Mouse (Mus musculus) hindbrain, embryonic 15.5 days (tissue): ENCODE data around the gene Smim17. TPM values are rescaled to one million over a fixed set of nuclear protein-coding genes. Genes with fewer than 3 reads are reported as not detected.

Source experiments
- ATAC-seq: fragments of 200-750 bp; cut with Nextera tagmentation; 2 replicates; pipeline ENCODE4 v1.8.0; 2017; ENCODE audit warnings: low read depth, moderate number of reproducible peaks, moderate TSS enrichment; ENCODE audit not compliant: low FRiP score
- H3K27ac ChIP-seq: fragments of 300-500 bp; sonication (generic); replicated peaks from 2 replicates; pipeline ENCODE4 v1.5.1; 2015; ENCODE audit warnings: mild to moderate bottlenecking, inconsistent platforms
- H3K27me3 ChIP-seq: fragments of 300-500 bp; sonication (generic); 2 replicates; pipeline ENCODE4 v1.6.1; 2015; ENCODE audit warnings: control low read depth, inconsistent platforms
- H3K36me3 ChIP-seq: fragments of 300-500 bp; sonication (generic); 2 replicates; pipeline ENCODE4 v1.6.1; 2015; ENCODE audit warnings: control low read depth, inconsistent platforms
- H3K4me1 ChIP-seq: fragments of 300-500 bp; sonication (generic); replicated peaks from 2 replicates; pipeline ENCODE4 v1.6.1; 2015; ENCODE audit warnings: control low read depth, inconsistent platforms
- H3K4me2 ChIP-seq: fragments of 300-500 bp; sonication (generic); 2 replicates; pipeline ENCODE4 v1.6.1; 2015; ENCODE audit warnings: moderate library complexity, mild to moderate bottlenecking, inconsistent platforms
- H3K4me3 ChIP-seq: fragments of 300-500 bp; sonication (generic); 2 replicates; pipeline ENCODE4 v1.5.1; 2015; ENCODE audit warnings: mild to moderate bottlenecking, inconsistent platforms
- H3K9ac ChIP-seq: fragments of 300-500 bp; sonication (generic); 2 replicates; pipeline ENCODE4 v1.6.1; 2015; ENCODE audit warnings: inconsistent platforms
- H3K9me3 ChIP-seq: fragments of 300-500 bp; sonication (generic); 2 replicates; pipeline ENCODE4 v1.6.1; 2016; ENCODE audit warnings: control low read depth, inconsistent platforms
- WGBS: fragments of 180-500 bp; shearing (Covaris S2); methylation state at CpG from one replicate; pipeline ENCODE4 v1.1.7; 2015; 5-methylcytosine and 5-hydroxymethylcytosine counted together
- polyA plus RNA-seq: library from polyadenylated mRNA; unstranded; fragments of >200 nt; fragmentation: Nextera tagmentation; extraction: Ambion mirVana; gene quantifications from 2 replicates; pipeline ENCODE4 v1.2.1, GENCODE M21; 2015

The Smim17 gene
- polyA plus RNA-seq, 1 experiment from 2014 or later: 7.0 TPM

- Histone ChIP-seq H3K4me2 (no peak overlapping the region), H3K36me3 (peaks cover 18% of the 10 kb centered on the region; the same call in 1 of the 2 replicates), H3K27ac (no peak overlapping the region), H3K9ac (no peak overlapping the region), H3K4me1 (no peaks in the 10 kb centered on the region), H3K9me3 (no peaks in the 10 kb centered on the region), H3K4me3 (no peak overlapping the region), H3K27me3 (no peaks in the 10 kb centered on the region)
- WGBS: 89% methylated on average over 3 of the region's 3 CpGs
- no peak for ATAC-seq
Observed at GRCm38 (mm10) chr7:6372993-6373392, 25.5 kb upstream of the Smim17 start.

- no peak for ATAC-seq
- Histone ChIP-seq H3K9ac (no peak overlapping the region), H3K9me3 (no peaks in the 10 kb centered on the region), H3K27ac (no peak overlapping the region), H3K4me1 (peaks cover 8% of the 10 kb centered on the region), H3K4me3 (no peak overlapping the region), H3K27me3 (no peaks in the 10 kb centered on the region), H3K4me2 (no peak overlapping the region), H3K36me3 (peaks cover 18% of the 10 kb centered on the region)
- 89% methylated on average over 8 of the region's 8 CpGs for WGBS
Observed at GRCm38 (mm10) chr7:6378441-6378840, 20.1 kb upstream of the Smim17 start.

- peaks cover 19% of the 10 kb centered on the region for H3K4me1 ChIP-seq
- H3K27me3 ChIP-seq: no peaks in the 10 kb centered on the region
- no peak for ATAC-seq
- WGBS: 87% methylated on average over 2 of the region's 2 CpGs
- no peak overlapping the region for H3K4me2 ChIP-seq
- peaks cover 9% of the 10 kb centered on the region for H3K36me3 ChIP-seq
- no peaks in the 10 kb centered on the region for H3K9me3 ChIP-seq
- no peak overlapping the region for H3K9ac ChIP-seq
- no peak overlapping the region for H3K27ac ChIP-seq
- no peak overlapping the region for H3K4me3 ChIP-seq
Observed at GRCm38 (mm10) chr7:6381431-6381830, 17.1 kb upstream of the Smim17 start.

GRCm38 (mm10) chr7:6383044-6383455 is 15.5 kb upstream of the Smim17 start, which contains the start of gene Zfp28:
Zfp28 (plus strand) TSS chr7:6383295.
- peak within 1 kb of the TSS; percentile 69 for H3K4me3 ChIP-seq
- no peaks in the 10 kb centered on the region for H3K9me3 ChIP-seq
- H3K36me3 ChIP-seq: peaks cover 14% of the 10 kb centered on the region
- peak; percentile 96 for ATAC-seq
- WGBS: under 1% methylated on average over 28 of the region's 28 CpGs
- peak within 1 kb of the TSS; percentile 45; the same call in 1 of the 2 replicates for H3K27ac ChIP-seq
- no peaks in the 10 kb centered on the region for H3K27me3 ChIP-seq
- peak within 1 kb of the TSS; percentile 85 for H3K4me2 ChIP-seq
- H3K9ac ChIP-seq: peak within 1 kb of the TSS; percentile 68
- H3K4me1 ChIP-seq: peaks cover 19% of the 10 kb centered on the region

- Histone ChIP-seq H3K9ac (no peak overlapping the region), H3K27me3 (no peaks in the 10 kb centered on the region), H3K9me3 (no peaks in the 10 kb centered on the region), H3K4me1 (peaks cover 19% of the 10 kb centered on the region), H3K4me3 (peak overlapping the region; percentile 69), H3K27ac (no peak overlapping the region), H3K4me2 (peak overlapping the region; percentile 85), H3K36me3 (peaks cover 12% of the 10 kb centered on the region)
- WGBS: 70% methylated on average over 8 of the region's 8 CpGs
- ATAC-seq: no peak
Observed at GRCm38 (mm10) chr7:6384011-6384410, 14.5 kb upstream of the Smim17 start.

- 89% methylated on average over 8 of the region's 8 CpGs for WGBS
- no peak for ATAC-seq
- Histone ChIP-seq H3K9me3 (no peaks in the 10 kb centered on the region), H3K27ac (no peak overlapping the region), H3K9ac (no peak overlapping the region), H3K36me3 (peaks cover 33% of the 10 kb centered on the region), H3K4me2 (no peak overlapping the region), H3K27me3 (no peaks in the 10 kb centered on the region), H3K4me3 (no peak overlapping the region), H3K4me1 (peaks cover 19% of the 10 kb centered on the region)
Observed at GRCm38 (mm10) chr7:6386995-6387394, 11.5 kb upstream of the Smim17 start.

- WGBS: 87% methylated on average over 5 of the region's 5 CpGs
- no peak overlapping the region for H3K27ac ChIP-seq
Observed at GRCm38 (mm10) chr7:6388971-6389370, 9.5 kb upstream of the Smim17 start.

GRCm38 (mm10) chr7:6389449-6389848 is 9.1 kb upstream of the Smim17 start:
- Histone ChIP-seq H3K27ac (no peak overlapping the region), H3K9ac (no peak overlapping the region), H3K4me3 (no peak overlapping the region), H3K4me2 (no peak overlapping the region), H3K4me1 (peaks cover 3% of the 10 kb centered on the region; the same call in 1 of the 2 replicates), H3K36me3 (peaks cover 53% of the 10 kb centered on the region), H3K27me3 (no peaks in the 10 kb centered on the region), H3K9me3 (no peaks in the 10 kb centered on the region)
- WGBS: 76% methylated on average over 5 of the region's 5 CpGs
- ATAC-seq: no peak

More at GRCm38 (mm10) chr7:6388971-6389370, 9.5 kb upstream of the Smim17 start:
- no peak for ATAC-seq
- H3K4me3 ChIP-seq: no peak overlapping the region
- no peaks in the 10 kb centered on the region for H3K9me3 ChIP-seq
- no peak overlapping the region for H3K4me2 ChIP-seq
- peaks cover 7% of the 10 kb centered on the region for H3K4me1 ChIP-seq
- H3K9ac ChIP-seq: no peak overlapping the region
- H3K27me3 ChIP-seq: no peaks in the 10 kb centered on the region
- peaks cover 48% of the 10 kb centered on the region for H3K36me3 ChIP-seq

GRCm38 (mm10) chr7:6410043-6410442 is 11.5 kb downstream of the Smim17 start, which contains the start of gene Gm20715:
Gm20715 (plus strand) TSS chr7:6410277.
- Histone ChIP-seq H3K9ac (no peak within 1 kb of the TSS), H3K36me3 (no peaks in the 10 kb centered on the region), H3K4me3 (no peak within 1 kb of the TSS), H3K27me3 (no peaks in the 10 kb centered on the region), H3K4me2 (no peak within 1 kb of the TSS), H3K9me3 (no peaks in the 10 kb centered on the region), H3K27ac (no peak within 1 kb of the TSS), H3K4me1 (no peaks in the 10 kb centered on the region)
- peak; percentile 31; the same call in 1 of the 2 replicates for ATAC-seq
- 3% methylated on average over 17 of the region's 17 CpGs for WGBS

- ATAC-seq: peak; percentile 94
- no peaks in the 10 kb centered on the region for H3K27me3 ChIP-seq
- H3K4me3 ChIP-seq: peak overlapping the region; percentile 45
- H3K4me2 ChIP-seq: peak overlapping the region; percentile 60
- no peaks in the 10 kb centered on the region for H3K36me3 ChIP-seq
- 6% methylated on average over 21 of the region's 22 CpGs for WGBS
- H3K9me3 ChIP-seq: no peaks in the 10 kb centered on the region
- H3K9ac ChIP-seq: peak overlapping the region; percentile 54
- no peaks in the 10 kb centered on the region for H3K4me1 ChIP-seq
- peak overlapping the region; percentile 51 for H3K27ac ChIP-seq
Observed at GRCm38 (mm10) chr7:6414626-6415441, 16.3 kb downstream of the Smim17 start.

- H3K4me3 ChIP-seq: peak overlapping the region; percentile 45
- no peaks in the 10 kb centered on the region for H3K4me1 ChIP-seq
- WGBS: 8% methylated on average over 8 of the region's 8 CpGs
- H3K27ac ChIP-seq: peak overlapping the region; percentile 51; the same call in 1 of the 2 replicates
- H3K27me3 ChIP-seq: no peaks in the 10 kb centered on the region
- H3K9ac ChIP-seq: peak overlapping the region; percentile 54
- peak overlapping the region; percentile 60 for H3K4me2 ChIP-seq
- H3K36me3 ChIP-seq: no peaks in the 10 kb centered on the region
- no peaks in the 10 kb centered on the region for H3K9me3 ChIP-seq
- peak; percentile 73 for ATAC-seq
Observed at GRCm38 (mm10) chr7:6415442-6415787, 16.9 kb downstream of the Smim17 start.

- no peaks in the 10 kb centered on the region for H3K36me3 ChIP-seq
- ATAC-seq: no peak
- no peak overlapping the region for H3K4me3 ChIP-seq
- H3K9ac ChIP-seq: no peak overlapping the region
- H3K27ac ChIP-seq: no peak overlapping the region
- no peaks in the 10 kb centered on the region for H3K27me3 ChIP-seq
- H3K4me2 ChIP-seq: no peak overlapping the region
- 75% methylated on average over 6 of the region's 6 CpGs for WGBS
- no peaks in the 10 kb centered on the region for H3K9me3 ChIP-seq
- H3K4me1 ChIP-seq: no peaks in the 10 kb centered on the region
Observed at GRCm38 (mm10) chr7:6419894-6420293, 21.4 kb downstream of the Smim17 start.
